Mouse (Mus musculus): ENCODE measurements around the gene Kcnb1. TPM values are rescaled to one million over a fixed set of nuclear protein-coding genes. Genes with fewer than 3 reads are reported as not detected.

Kcnb1 gene
- polyA plus RNA-seq, 1 experiment from 2014 or later: 0.73 TPM

- no peak overlapping the region for H3K4me2 ChIP-seq
- no peak overlapping the region for H3K9ac ChIP-seq (ENCODE audit: low read depth, low read length)
- no peaks in the 10 kb centered on the region for H3K9me3 ChIP-seq (ENCODE audit: control insufficient read depth, low read length)
- no peaks in the 10 kb centered on the region for H3K36me3 ChIP-seq (ENCODE audit: control insufficient read depth, insufficient read depth, low read length)
- H3K4me3 ChIP-seq (ENCODE audit: low read depth, low read length): no peak overlapping the region
- peaks cover 9% of the 10 kb centered on the region for H3K27me3 ChIP-seq (replicated peaks; ENCODE audit: control insufficient read depth, insufficient read depth, low read length)
- ATAC-seq (replicated peaks; ENCODE audit: low FRiP score): no peak
- no peak overlapping the region for H3K27ac ChIP-seq (ENCODE audit: low read depth, low read length)
- H3K4me1 ChIP-seq (replicated peaks; ENCODE audit: control insufficient read depth, insufficient read depth, low read length): no peaks in the 10 kb centered on the region
- DNase-seq (ENCODE audit: low spot score): no peak
- 82% methylated on average over 14 of the region's 14 CpGs for WGBS
These were observed 8.1 kb downstream of the Kcnb1 start for GRCm38 (mm10) chr2:167181662-167182389.

GRCm38 (mm10) chr2:167181096-167181495, 8.9 kb downstream of the Kcnb1 start:
- no peak overlapping the region for H3K4me2 ChIP-seq
- DNase-seq (ENCODE audit: low spot score): no peak
- 0 out of 2 replicates have a peak, but pooled peaks cover 2% of the 10 kb centered on the region for H3K27me3 ChIP-seq (replicated peaks; ENCODE audit: control insufficient read depth, insufficient read depth, low read length)
- 75% methylated on average over 8 of the region's 8 CpGs for WGBS
- no peak overlapping the region for H3K4me3 ChIP-seq (ENCODE audit: low read depth, low read length)
- no peaks in the 10 kb centered on the region for H3K4me1 ChIP-seq (replicated peaks; ENCODE audit: control insufficient read depth, insufficient read depth, low read length)
- ATAC-seq (replicated peaks; ENCODE audit: low FRiP score): no peak
- H3K9me3 ChIP-seq (ENCODE audit: control insufficient read depth, low read length): no peaks in the 10 kb centered on the region
- H3K27ac ChIP-seq (ENCODE audit: low read depth, low read length): no peak overlapping the region
- no peak overlapping the region for H3K9ac ChIP-seq (ENCODE audit: low read depth, low read length)
- H3K36me3 ChIP-seq (ENCODE audit: control insufficient read depth, insufficient read depth, low read length): no peaks in the 10 kb centered on the region

- no peak for DNase-seq (ENCODE audit: low spot score)
- H3K9ac ChIP-seq (ENCODE audit: low read depth, low read length): no peak overlapping the region
- no peak overlapping the region for H3K4me3 ChIP-seq (ENCODE audit: low read depth, low read length)
- no peaks in the 10 kb centered on the region for H3K4me1 ChIP-seq (replicated peaks; ENCODE audit: control insufficient read depth, insufficient read depth, low read length)
- no peak overlapping the region for H3K27ac ChIP-seq (ENCODE audit: low read depth, low read length)
- 80% methylated on average over 10 of the region's 10 CpGs for WGBS
- no peaks in the 10 kb centered on the region for H3K36me3 ChIP-seq (ENCODE audit: control insufficient read depth, insufficient read depth, low read length)
- H3K4me2 ChIP-seq: no peak overlapping the region
- H3K9me3 ChIP-seq (ENCODE audit: control insufficient read depth, low read length): no peaks in the 10 kb centered on the region
- H3K27me3 ChIP-seq (replicated peaks; ENCODE audit: control insufficient read depth, insufficient read depth, low read length): no peaks in the 10 kb centered on the region
- no peak for ATAC-seq (replicated peaks; ENCODE audit: low FRiP score)
These were observed 10.7 kb downstream of the Kcnb1 start for GRCm38 (mm10) chr2:167179301-167179700.

- no peak overlapping the region for H3K27ac ChIP-seq (ENCODE audit: low read depth, low read length)
- H3K4me1 ChIP-seq (replicated peaks; ENCODE audit: control insufficient read depth, insufficient read depth, low read length): no peaks in the 10 kb centered on the region
- no peak overlapping the region for H3K4me2 ChIP-seq
- ATAC-seq (replicated peaks; ENCODE audit: low FRiP score): no peak
- no peak overlapping the region for H3K4me3 ChIP-seq (ENCODE audit: low read depth, low read length)
- no peak for DNase-seq (ENCODE audit: low spot score)
- H3K9me3 ChIP-seq (ENCODE audit: control insufficient read depth, low read length): no peaks in the 10 kb centered on the region
- H3K9ac ChIP-seq (ENCODE audit: low read depth, low read length): no peak overlapping the region
- 57% methylated on average over 10 of the region's 10 CpGs for WGBS
- no peaks in the 10 kb centered on the region for H3K27me3 ChIP-seq (replicated peaks; ENCODE audit: control insufficient read depth, insufficient read depth, low read length)
- no peaks in the 10 kb centered on the region for H3K36me3 ChIP-seq (ENCODE audit: control insufficient read depth, insufficient read depth, low read length)
These were observed 12.7 kb downstream of the Kcnb1 start for GRCm38 (mm10) chr2:167177231-167177641.

DNA sequence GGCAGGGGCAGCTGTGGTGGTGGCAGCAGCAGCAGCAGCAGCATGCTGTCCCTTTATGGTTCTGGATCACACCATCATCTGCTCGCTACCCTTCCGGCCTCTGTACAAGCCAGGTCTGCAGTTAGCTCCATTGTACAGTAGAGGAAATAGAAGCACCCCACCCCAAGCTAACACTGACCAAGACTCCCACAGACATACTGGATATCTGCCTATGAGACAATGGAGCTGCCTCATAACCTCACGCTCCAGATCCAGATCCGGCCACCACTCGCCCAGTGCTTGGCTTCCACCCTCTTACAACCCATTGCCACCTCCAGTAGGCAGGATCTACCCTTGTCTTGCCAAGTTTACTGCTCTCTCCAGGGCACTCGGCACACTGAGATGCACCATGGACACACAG, 14.7 kb downstream of the Kcnb1 start:
- Histone ChIP-seq H3K4me2 (no peak overlapping the region), H3K36me3 (ENCODE audit: control insufficient read depth, insufficient read depth, low read length) (no peaks in the 10 kb centered on the region), H3K9me3 (ENCODE audit: control insufficient read depth, low read length) (no peaks in the 10 kb centered on the region), H3K4me1 (replicated peaks; ENCODE audit: control insufficient read depth, insufficient read depth, low read length) (no peaks in the 10 kb centered on the region), H3K27ac (ENCODE audit: low read depth, low read length) (no peak overlapping the region), H3K9ac (ENCODE audit: low read depth, low read length) (no peak overlapping the region), H3K27me3 (replicated peaks; ENCODE audit: control insufficient read depth, insufficient read depth, low read length) (no peaks in the 10 kb centered on the region), H3K4me3 (ENCODE audit: low read depth, low read length) (no peak overlapping the region)
- DNase-seq (ENCODE audit: low spot score): no peak
- WGBS: 88% methylated on average over 6 of the region's 6 CpGs
- ATAC-seq (replicated peaks; ENCODE audit: low FRiP score): no peak

DNA sequence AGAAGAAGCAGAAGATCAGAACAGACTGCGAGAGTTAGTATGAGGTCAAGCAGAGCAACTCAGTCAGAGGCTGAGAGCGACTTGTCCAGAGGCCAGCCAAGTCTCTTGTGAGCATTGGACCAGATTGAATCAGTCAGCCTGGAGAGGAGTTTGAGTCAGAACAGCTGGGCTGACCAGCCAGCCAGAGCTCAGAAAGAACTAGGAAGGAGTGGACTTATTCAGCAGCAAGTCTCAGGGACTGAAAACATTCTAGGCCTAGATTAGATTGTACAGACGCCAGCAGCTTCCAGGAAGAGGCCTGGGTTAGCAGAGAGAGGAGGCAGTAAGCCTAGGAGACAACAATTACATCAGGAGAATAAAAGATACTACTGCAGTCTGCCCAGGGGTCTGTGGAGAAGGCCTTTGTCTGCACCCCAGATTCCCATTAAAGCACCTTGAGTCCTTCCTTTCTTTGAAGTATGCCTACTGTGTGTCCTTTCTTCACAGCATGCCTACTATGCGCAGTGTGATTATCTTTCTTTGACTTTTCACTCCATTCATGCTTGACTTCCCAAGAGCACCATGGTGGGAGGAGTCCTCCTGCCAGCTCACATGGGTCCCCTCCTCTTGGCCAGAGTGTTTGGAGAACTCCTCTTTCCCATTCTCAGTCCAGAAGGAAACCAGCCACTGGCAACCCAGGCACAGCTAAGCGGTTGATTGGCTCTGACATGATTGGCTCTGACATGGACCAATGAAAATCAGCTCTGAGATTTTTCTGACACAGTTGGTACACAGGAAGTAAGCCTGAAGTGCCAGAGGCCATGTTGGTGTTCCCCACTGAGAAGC, 16.7 kb downstream of the Kcnb1 start:
- Histone ChIP-seq H3K9me3 (ENCODE audit: control insufficient read depth, low read length) (no peaks in the 10 kb centered on the region), H3K4me3 (ENCODE audit: low read depth, low read length) (no peak overlapping the region), H3K9ac (ENCODE audit: low read depth, low read length) (no peak overlapping the region), H3K27ac (ENCODE audit: low read depth, low read length) (no peak overlapping the region), H3K4me2 (no peak overlapping the region), H3K36me3 (ENCODE audit: control insufficient read depth, insufficient read depth, low read length) (no peaks in the 10 kb centered on the region), H3K4me1 (replicated peaks; ENCODE audit: control insufficient read depth, insufficient read depth, low read length) (no peaks in the 10 kb centered on the region), H3K27me3 (replicated peaks; ENCODE audit: control insufficient read depth, insufficient read depth, low read length) (no peaks in the 10 kb centered on the region)
- no peak for ATAC-seq (replicated peaks; ENCODE audit: low FRiP score)
- no peak for DNase-seq (ENCODE audit: low spot score)
- 69% methylated on average over 5 of the region's 5 CpGs for WGBS

DNA sequence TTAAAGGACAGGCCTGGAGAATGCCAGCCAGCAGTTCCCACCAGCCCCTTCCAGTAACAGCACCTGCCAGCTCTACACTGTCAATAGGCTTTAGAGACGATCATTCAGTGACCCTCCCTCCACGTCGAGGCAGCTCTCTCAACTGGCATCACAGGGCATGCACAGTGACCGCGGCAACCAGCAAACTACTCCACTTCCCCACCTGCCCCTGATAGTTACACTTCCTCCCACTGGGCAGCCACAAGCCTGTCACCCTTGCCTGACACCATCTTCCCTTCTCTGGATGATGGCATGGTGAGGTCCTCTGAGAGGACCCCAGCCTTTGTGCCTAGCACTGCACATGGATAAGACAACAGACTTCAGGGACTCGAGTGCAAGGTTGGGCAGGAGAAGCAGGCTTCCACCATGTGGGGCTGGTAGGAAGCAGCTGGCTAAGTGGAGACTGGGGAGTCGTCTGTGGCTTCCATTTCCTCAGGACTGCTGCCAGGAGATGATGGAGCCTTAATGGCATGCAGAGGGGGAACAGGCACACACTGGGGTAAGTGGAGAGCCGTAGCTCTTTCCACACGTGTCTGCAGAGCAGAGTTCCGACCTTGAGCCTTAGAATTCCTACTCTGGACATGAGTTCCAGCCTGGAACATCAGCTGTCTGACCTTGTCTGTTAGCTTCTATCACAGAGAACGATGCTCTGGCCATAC, 22.3 kb downstream of the Kcnb1 start:
- Histone ChIP-seq H3K9me3 (ENCODE audit: control insufficient read depth, low read length) (no peaks in the 10 kb centered on the region), H3K4me3 (ENCODE audit: low read depth, low read length) (no peak overlapping the region), H3K4me1 (replicated peaks; ENCODE audit: control insufficient read depth, insufficient read depth, low read length) (no peaks in the 10 kb centered on the region), H3K36me3 (ENCODE audit: control insufficient read depth, insufficient read depth, low read length) (no peaks in the 10 kb centered on the region), H3K9ac (ENCODE audit: low read depth, low read length) (no peak overlapping the region), H3K27ac (ENCODE audit: low read depth, low read length) (no peak overlapping the region), H3K27me3 (replicated peaks; ENCODE audit: control insufficient read depth, insufficient read depth, low read length) (no peaks in the 10 kb centered on the region; the same call in 1 of the 2 replicates), H3K4me2 (no peak overlapping the region)
- WGBS: 48% methylated on average over 11 of the region's 11 CpGs
- ATAC-seq (replicated peaks; ENCODE audit: low FRiP score): no peak
- no peak for DNase-seq (ENCODE audit: low spot score)

DNA sequence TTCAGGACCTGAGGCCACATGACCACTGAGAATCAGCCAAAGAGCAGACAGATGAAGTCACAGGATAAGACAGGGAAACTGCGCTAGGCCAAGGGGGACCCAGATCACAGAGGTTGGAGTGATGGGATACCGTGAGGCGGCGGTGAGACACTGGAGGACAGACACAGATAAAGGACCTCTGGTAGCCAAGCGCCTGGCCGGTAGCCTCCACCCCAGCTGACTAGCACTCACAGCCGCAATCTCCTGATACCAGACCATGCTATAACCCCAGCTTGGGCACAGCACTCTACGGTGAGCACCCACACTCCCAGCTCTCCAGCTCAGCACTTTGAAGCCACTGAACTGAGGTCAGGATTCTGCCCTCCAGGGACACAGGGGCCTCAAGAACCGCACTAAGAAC, 26.4 kb downstream of the Kcnb1 start:
- H3K9ac ChIP-seq (ENCODE audit: low read depth, low read length): no peak overlapping the region
- no peak overlapping the region for H3K27ac ChIP-seq (ENCODE audit: low read depth, low read length)
- H3K4me2 ChIP-seq: no peak overlapping the region
- no peaks in the 10 kb centered on the region; the same call in 1 of the 2 replicates for H3K27me3 ChIP-seq (replicated peaks; ENCODE audit: control insufficient read depth, insufficient read depth, low read length)
- no peak for DNase-seq (ENCODE audit: low spot score)
- no peaks in the 10 kb centered on the region for H3K9me3 ChIP-seq (ENCODE audit: control insufficient read depth, low read length)
- no peaks in the 10 kb centered on the region for H3K36me3 ChIP-seq (ENCODE audit: control insufficient read depth, insufficient read depth, low read length)
- no peaks in the 10 kb centered on the region for H3K4me1 ChIP-seq (replicated peaks; ENCODE audit: control insufficient read depth, insufficient read depth, low read length)
- no peak for ATAC-seq (replicated peaks; ENCODE audit: low FRiP score)
- 74% methylated on average over 9 of the region's 9 CpGs for WGBS
- no peak overlapping the region for H3K4me3 ChIP-seq (ENCODE audit: low read depth, low read length)
